Mouse (Mus musculus) granulocyte monocyte progenitor cell, adult 5-6 weeks (primary cell): ENCODE results near the gene Il17rc. TPM values are rescaled to one million over a fixed set of nuclear protein-coding genes. Genes with fewer than 3 reads are reported as not detected.

Experiments used
- ATAC-seq: replicated peaks from 2 replicates; pipeline ENCODE4 v1.8.0; 2016; ENCODE audit warnings: mild to moderate bottlenecking, moderate TSS enrichment, inconsistent platforms; ENCODE audit not compliant: poor library complexity, severe bottlenecking
- total RNA-seq, 2 experiments: library from RNA; stranded (forward) in 1 of 2; stranded (reverse) in 1 of 2; fragments of 200-712, 200-1000 nt in 1 of 2; fragments of >200 nt in 1 of 2; fragmentation: Nextera tagmentation in 1 of 2; gene quantifications; 2 replicates each; pipeline ENCODE4 v1.2.3; 2014 to 2017

Gene Il17rc
- total RNA-seq (2014; fragmentation: Nextera tagmentation): not detected in 2 replicates
- not detected in 2 replicates for total RNA-seq (2017)

DNA sequence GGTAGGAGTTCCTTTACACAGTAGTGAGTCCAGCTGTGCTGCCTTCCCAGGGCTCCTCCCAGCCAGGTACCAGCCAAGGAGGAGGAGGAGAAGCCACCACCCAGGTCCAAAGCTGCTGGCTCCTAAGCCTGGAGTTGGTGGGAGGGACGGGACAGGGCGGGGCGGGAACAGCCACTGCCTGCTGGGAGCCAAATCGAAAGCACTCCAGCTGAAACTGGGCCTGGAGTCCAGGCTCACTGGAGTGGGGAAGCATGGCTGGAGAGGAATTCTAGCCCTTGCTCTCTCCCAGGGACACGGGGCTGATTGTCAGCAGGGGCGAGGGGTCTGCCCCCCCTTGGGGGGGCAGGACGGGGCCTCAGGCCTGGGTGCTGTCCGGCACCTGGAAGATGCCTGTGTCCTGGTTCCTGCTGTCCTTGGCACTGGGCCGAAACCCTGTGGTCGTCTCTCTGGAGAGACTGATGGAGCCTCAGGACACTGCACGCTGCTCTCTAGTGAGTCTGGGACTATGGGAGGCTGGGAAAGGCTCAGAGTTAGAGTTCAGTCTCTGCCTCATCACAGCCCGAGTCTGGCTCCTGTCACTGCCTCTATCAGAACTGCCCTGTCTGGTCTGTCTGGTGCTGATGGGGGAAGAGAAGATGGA lies at the start of gene Il17rc:
Gene Il17rc (plus strand): TSS at position 131 of the 640 bp plus-strand sequence.
- ATAC-seq: no peak

DNA sequence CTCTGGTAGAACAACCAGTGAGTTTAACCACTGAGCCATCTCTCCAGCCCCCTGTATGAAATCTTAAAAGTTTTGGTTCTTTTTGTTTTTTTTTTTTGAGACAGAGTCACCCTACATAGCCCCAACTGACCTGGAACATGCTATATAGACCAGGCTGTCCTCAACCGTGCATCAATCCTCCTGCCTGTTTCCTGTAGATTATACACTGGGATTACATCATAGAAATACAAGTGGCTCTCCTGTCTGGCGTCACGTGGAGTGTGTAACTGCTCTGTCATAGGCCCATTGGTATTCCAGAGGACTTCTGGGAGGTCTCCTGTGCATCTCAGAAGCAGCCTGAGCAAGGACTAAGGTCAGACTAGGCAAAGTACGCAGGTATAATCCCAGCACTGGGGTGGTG lies 48.2 kb upstream of the Il17rc start:
- ATAC-seq: no peak

DNA sequence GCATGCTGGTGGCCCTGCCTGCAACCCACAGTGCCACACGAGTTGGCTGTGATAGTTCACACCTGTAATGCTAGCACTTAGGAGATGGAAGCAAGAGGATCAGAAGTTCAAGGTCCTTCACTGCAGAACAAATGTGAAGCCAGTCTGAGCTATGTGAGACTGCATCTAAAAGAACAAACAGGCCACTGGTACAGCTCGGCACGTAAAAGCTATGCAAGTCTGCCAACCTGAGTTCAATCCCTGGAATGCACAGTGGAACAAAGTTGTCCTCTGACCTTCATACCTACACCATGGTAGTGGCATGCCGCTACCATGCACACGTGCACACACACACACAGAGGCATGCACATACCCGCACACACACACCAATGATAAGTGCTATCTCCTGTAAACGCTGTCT lies 47.0 kb upstream of the Il17rc start:
- no peak for ATAC-seq

DNA sequence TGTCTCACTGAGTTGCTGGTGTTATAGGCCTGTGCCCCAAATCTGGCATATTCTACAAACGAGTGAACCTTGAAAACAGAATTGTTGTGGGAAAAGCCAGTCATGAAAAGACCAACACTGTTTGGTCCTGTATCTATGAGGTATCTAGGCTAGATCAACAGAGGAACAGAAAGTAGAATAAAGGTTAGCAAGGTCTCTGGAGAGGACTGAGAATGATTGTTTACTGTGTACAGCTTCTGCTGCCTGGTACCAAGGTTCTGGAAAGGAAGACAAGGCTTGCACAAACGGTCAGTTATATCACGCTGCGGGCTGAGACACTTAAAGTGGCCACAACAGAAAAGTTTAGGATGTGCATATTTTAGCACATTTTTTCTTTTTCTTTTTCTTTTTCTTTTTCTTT lies 44.5 kb upstream of the Il17rc start:
- no peak for ATAC-seq

DNA sequence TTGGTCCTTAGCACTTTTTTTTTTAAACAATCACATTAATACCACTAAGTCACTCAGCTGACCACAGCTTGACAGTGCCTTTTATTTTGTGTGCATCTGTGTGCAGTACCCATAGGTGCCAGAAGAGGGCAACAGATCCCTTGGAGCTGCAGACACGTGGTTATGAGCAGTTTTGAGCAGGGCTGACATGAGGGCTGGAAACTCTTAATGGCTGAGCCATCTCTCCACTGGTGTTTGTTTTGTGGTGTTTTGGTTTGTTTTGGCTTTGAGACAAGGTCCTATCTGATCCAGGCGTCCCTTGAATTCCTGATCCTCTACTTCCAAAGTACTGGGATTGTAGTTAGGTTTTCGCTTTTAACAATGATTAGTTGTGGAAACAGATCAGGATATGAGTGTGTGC lies 43.8 kb upstream of the Il17rc start:
- ATAC-seq: peak; percentile 82

DNA sequence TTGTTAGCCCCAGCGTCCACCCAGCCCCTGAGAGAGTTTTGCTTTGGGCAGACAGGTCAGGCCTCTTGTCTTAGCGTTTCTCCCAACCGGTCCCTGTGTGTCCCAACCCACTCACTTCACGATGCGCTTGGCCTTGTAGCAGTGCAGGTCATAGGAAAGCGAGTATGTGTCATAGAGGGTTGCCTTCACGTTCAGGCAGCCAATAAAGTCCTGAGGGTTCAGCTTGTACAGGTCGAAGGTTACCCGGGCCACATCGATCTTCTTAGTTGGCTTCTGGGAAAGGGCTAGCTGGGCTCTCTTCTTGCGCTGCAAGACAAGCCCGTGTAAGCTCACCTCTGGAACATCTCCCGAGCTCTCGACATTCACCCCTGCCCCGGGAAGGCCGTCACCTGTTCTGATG lies 43.2 kb upstream of the Il17rc start:
- no peak for ATAC-seq

DNA sequence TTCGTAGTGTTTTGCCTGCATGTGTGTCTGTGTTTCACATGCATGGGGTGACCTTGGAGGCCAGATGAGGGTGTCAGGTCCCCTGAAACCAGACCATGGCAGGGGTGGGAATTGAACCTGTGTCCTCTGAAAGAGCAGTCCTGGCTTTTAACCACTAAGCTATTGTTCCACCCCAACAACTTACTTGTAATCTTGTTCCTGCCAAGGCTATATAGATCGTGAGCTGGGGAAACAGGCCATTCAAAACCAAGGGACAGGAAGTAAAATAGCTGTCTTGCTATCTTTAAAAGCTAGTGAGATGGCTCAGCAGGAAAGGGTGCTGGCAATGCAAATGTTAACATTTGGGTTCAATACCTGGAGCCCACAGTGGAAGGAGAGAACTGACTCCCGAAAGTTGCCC lies 41.3 kb upstream of the Il17rc start:
- ATAC-seq: no peak

DNA sequence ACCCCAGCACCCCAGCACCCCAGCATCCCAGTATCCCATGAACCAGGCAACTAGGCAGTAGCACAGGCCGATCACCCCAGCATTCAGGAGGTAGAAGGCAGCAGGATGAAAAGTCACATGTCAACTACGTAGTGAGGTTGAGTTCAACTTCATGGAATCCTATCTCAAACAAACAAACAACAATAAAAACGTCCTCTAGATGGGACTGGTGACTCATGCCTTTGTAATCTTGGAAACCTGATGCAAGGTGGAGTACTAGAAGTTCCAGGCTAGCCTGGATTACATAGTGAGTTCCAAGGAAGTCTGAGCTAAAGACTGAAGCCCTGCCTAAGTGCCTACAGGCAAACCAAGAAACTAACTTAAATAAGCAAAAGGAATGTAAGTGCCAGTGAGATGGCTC lies 40.4 kb upstream of the Il17rc start:
- ATAC-seq: no peak

DNA sequence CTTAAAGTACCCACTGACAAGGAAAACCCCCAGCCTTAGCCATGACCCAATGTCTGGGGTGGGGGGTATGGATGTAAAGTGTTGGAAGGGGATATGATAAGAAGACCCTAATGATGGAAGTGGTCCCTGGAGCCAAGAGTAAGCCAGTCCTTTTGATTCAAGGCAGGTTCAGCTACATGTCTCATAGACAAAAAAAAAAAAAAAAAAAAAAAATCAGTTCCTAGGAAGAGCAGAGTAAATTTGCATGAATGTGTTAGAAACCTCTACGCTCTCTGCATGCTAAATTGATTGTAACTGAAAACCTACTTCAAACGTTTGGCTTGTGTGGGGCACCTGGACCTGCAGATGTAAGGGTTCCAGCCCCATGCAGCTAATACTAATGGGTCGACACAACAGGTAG lies 39.4 kb upstream of the Il17rc start:
- no peak for ATAC-seq

DNA sequence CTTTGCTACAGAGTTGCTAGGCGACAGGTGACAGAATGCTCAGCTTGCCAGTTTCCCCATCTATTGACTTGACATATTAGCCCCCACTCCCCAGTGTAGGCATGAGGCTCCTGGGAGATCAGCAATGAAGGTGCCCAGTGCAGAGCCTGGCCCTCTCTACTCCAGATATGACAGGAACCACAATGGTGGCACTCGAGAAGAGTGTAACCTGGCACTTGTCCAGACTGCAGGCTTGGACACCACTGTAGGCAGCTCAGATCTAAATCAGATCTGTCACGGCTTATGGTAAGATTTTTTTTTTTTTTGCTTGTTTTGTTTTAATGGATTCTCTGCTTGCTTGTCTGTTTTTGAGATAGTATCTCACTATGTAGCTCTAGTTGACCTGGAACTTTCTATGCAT lies 37.6 kb upstream of the Il17rc start:
- no peak for ATAC-seq

DNA sequence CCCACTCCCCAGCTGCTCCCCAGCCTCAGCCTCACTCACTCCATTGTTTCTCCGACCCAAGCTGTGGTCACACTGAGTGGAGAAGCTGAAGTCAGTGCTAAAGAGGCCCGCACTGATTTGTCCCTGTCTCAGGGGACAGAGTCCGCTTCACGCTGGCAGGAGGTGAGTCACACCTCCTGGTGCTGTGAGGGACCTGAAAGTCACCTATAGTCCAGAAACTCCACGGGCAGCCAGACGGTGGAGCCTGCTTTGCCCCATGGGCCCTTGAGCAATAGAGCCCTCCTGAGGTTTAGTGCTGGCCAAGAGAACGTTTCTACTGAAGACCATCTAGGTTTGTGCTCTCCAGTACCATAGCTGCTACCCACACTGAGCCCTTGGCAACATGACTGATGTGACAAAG lies 36.5 kb upstream of the Il17rc start:
- ATAC-seq: no peak

DNA sequence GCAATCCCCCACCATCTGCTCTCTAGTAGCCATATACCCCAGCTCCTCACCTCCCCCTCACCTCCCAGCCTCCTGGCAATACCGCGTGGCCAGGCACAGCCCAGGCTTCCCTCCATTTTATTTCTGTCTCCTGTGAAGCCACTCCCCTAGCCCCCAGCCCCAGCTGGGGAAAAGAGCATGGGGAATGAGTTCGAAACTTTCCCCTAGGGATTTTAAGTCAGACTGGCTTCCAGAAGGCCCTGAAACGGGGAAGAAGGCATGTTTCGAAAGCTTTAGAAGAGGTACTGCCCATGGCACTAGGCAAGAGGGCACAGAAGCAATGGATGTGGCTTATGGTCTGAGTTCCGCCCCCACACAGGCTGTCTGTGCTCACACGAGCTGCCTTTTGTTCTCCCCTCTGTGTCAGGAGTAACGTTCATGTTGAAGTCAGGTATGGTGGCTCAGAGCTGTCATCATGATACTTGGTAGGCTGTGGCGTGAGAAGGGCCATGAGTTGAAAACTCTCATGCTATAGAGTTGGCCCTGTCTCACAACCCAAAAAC lies 35.5 kb upstream of the Il17rc start, which contains the start of gene Cidec:
Gene Cidec (minus strand): TSS at position 97 of the 542 bp plus-strand sequence.
- no peak for ATAC-seq

DNA sequence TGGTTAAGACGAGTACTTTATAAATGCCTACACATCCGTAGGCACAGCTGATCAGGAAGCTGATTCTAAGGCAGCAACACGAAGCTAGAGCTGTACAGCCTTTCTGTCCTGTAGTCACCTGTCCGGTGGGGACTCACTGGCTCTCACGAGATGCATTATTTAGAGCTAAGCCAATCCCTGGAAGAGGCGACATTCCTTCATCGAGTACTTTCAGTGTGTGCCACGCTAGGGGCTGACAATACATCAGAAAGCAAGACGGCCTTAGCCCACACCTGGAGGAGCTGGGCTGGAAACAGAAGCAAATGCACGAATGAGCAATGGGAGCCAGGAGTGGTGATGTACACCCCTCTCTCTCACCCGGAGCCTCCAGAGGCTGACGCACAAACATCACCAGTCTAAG lies 34.1 kb upstream of the Il17rc start:
- no peak for ATAC-seq

DNA sequence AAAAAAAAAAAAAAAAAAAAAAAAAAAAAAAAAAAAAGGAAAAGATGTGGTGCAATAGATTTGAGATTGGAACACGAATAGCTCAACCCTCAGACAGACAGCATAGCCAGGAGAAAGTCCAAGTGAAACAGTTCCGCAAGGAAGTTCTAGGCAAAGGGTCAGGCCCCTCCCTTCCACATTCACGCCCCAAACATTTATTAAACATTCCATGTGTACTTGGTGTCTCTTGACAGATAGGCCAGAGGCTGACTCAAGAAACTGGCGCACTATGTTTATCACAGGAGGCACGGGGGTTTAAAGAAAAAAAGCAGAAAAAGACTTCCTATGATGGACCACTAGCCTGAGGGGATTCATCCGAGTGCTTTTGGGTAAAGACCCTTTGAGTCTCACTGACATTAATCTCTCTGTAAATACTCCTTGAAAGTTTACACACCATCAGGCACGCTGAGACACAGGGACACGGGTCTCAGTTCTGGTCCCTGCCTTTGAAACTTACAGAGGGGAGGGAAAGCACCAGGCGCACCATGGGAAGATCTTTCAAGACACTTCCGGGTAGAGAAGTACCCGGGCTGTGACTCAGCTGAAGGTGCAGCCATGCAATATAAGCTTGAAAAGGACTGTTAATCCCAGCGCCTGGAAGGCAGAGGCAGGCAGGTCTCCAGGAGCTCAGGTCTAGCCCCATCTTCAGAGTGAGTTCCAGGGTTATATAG lies 32.4 kb upstream of the Il17rc start:
- no peak for ATAC-seq

DNA sequence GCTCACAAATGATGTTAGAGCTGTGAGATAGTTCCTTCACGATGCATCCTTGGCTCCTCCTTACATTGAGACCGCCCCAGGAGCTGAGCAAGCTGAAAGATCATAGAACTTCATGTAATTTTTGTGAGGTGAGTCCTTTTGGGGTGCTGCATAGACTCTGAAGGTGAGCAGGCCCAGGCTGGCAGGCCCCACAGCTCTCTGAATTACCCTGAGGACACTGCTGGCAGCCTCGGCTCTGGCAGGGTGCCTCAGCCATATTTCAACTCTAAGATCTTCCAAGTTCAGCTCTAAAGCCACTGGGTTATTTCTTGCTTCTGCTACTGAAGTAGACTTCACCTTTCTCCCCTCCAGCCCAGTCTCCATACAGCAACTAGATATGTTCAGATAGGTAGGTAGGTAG lies 30.5 kb upstream of the Il17rc start:
- ATAC-seq: no peak

DNA sequence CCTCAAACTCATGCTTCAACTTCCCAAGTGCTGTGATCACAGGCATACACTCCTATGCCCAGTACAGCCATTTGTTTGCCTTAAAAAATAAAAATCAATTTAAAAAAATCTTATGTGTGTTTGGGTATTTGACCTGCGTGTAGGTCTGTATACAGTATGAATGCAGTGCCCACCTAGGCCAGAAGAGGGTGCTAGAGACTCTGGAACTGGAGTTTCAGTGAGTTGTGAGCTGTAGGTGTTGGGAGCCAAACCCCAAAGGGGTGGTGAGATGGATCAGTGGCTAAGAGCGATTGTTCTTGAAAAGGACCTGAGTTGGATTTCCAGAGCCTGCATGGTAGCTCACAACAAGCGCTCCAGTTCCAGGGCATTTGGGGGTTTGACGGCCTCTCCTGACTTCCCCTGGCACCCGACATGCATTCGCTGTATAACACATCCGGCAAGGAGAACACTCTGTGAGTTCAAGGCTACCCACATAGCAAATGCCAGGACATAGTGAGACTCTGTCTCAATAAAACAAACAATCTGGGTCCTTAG lies 30.0 kb upstream of the Il17rc start:
- peak; percentile 73 for ATAC-seq

DNA sequence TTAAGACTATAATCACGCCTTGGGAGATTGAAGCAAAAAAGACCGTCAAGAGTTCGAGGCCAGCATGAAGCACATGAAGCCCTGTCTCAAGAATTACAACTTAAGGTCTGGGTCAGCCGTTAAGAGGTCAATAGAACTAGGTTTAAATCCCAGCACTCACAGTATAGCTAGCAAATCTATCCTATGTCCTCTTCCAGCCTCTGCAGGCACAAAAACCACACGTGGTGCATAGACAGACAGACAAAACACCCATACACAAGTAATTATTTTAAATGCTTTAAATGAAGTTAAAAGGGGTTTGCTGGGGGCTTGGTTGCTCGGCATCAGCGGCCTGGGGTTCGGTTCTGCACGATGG lies 29.2 kb upstream of the Il17rc start:
- no peak for ATAC-seq

DNA sequence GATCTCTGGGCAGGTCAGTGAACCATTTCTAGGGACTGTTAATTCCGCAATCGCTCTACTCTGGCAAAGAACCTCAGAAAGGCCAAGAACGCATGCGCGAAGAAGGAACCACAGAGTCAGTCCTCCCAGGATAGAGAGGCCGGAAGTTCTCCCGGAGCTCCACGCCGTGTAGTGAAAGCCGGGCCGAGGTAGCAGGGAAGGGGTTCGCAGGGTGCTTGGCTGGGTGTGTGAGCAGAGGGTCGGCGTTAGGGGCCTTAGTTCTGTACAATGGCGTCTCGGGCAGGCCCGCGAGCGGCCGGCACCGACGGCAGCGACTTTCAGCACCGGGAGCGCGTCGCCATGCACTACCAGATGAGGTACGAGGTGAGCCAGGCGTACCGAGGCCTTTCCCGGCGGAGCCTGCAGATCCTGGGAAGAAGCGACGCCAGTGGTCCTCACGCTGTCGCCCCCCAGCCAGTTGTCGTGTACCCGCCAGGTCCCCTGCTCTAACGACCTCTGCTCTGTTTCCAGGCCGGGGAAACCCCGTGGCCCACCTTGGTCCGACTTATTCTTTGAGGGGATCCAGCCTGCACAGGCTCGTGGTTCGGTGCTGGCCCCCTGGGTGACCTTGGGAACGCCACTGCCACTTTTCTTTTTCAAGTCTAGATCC lies 28.7 kb upstream of the Il17rc start, which contains the start of gene Jagn1:
Gene Jagn1 (plus strand): TSS at position 128 of the 649 bp plus-strand sequence.
- ATAC-seq: peak; percentile 86

DNA sequence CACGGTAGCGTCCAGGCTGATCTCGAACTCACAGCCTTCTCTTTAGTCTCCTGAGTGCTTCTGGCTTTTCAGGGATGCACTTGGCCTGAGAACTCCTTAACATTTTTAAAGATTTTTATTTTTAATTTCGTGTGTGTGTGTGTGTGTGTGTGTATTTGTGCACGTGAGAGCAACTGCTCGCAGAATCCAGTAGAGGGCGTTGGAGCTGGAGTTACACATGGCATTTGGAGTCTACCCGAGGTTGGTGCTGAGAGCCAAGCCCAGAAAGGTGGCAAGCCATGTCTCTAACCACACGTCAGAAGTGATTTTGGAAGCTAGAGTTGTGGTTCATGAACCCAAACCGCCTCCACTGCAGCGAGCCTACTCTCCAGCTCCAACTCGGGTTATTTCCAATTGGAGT lies 28.1 kb upstream of the Il17rc start:
- ATAC-seq: 0 out of 2 replicates have a peak, but pooled peaks have one; percentile 14

DNA sequence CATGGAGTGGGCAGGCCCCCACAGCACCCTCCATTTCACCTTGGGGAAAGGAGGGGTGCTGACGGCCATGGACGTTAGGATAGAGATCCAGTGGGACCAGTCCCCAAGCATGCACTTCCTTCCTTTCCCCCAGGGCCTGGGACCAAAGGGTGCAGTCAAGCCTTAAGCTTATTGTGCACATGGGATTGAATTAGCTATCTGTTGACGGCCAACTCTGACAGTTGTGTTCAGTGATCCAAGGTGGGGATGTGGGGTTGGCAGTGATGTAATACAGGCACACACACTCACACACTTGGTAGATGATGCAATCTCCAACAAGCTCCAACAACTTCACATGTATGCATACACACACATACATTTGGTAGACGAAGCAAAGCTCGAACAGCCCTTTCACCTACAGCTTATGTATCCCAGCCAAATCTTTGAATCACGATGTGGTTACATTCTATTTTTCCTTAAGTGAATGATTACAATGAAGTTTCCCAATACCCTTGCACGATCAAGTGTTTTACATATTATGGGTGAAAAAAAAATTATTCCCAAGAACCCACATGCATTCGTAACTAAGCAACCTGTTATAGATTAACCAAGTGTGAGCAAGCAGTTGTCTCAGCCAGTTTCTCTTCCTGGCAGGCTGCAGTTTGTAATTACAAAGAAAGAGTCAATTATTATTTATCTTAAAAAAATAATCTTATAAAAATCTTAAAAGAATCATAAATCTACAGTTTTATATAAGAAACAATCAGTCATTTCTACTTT lies 26.8 kb upstream of the Il17rc start:
- ATAC-seq: peak; percentile 42
